Mouse (Mus musculus): ENCODE results near the gene Gm3269.
"Not testable (repeated sequence)": the region's sequence is repeated elsewhere in the genome, so short reads cannot be mapped to it uniquely, and the experiment has no call there.

The Gm3269 gene

DNA sequence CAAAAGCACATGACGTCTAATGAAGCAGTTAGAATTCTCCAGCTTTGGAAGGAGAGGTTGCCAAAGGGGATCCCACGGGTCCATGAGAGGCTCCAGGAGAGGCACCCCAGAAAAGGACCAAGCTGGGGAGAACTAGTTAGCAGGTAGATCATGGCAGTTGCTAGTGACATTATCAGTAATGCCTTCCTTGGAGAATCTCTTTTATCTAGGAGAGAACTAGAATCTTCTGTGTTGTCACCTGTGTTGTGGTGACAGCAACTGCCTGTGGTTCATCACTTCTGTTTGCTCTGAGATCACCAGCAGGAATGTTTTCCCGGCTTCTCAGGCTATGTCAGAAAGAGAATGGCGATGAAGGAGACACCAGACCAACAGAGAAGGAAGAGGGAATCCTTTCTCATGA is at the start of gene Gm3269:
Gm3269 (plus strand) TSS at position 301 of the 400 bp plus-strand sequence.
- not testable (repeated sequence) for DNase-seq (ENCODE audit: low spot score)

DNA sequence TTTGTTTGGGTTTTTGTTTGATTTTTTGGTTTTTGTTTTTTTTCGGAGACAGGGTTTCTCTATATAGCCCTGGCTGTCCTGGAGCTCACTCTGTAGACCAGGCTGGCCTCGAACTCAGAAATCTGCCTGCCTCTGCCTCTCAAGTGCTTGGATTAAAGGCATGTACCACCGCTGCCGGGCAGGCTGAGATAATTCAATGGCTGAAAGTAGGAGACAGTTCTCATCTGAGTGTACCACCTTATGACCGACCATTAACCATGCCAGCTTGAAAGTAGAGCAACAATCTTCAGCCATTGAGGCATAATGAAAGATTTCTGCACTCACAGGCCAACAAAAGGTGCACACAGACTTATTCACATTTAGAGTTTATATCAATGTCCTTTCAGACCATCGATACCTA is 31.5 kb upstream of the Gm3269 start:
- DNase-seq (ENCODE audit: low spot score): not testable (repeated sequence)

DNA sequence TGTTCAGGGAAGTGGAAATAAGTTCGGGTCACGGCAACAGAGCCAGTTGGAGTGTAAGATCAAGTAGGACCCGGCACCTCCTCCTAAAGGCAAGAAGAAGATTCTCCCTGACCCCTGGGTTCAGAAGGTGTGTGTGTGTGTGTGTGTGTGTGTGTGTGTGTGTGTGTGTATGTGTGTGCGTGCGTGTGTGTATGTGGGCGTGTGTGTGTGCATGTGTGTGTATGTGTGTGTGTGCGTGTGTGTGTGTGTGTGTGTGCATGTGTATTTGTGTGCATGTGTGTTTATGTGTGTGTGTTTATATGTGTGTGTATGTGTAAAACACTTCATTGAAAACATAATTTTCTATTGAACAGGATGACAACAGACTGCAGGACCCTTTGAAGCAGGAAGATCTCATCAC is 16.0 kb upstream of the Gm3269 start:
- DNase-seq (ENCODE audit: low spot score): not testable (repeated sequence)

DNA sequence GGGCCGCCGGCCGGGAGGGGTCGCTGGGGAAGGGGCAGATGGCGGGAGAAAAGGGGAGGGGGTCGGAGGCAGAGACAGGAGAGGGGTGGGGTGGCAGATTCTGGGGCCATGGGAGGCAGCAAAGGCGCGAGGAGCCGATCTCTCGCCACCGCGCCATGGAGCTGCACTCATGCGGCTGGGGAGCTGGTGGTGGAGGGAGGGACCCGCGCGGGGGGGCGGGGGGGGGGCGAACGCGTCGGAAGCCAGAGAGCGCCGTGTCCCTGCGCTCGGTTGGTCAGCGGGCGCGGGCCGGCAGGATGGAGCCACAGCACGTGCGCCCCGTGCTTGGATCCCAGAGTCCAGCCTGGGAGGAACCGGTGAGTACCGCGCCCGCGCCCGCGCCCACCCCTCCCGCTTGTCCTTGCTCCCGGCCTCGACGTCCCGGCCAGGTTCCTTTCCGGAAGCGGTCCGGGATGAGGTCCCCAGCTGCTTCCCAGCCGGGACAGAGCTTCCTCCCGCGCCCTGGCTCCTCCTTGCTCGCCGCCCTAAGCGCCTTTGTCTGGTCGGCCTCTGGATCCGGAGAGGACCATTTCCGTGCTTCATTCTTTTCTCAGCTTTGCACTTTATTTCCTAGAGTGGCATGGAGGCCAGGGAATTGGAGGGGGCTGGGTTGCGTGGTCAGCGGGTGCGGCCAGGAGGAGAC is 17.5 kb downstream of the Gm3269 start, which contains the start of gene Gm3264:
Gm3264 (plus strand) TSS at position 278 of the 682 bp plus-strand sequence.
- peak; percentile 1 for DNase-seq (ENCODE audit: low spot score)

DNA sequence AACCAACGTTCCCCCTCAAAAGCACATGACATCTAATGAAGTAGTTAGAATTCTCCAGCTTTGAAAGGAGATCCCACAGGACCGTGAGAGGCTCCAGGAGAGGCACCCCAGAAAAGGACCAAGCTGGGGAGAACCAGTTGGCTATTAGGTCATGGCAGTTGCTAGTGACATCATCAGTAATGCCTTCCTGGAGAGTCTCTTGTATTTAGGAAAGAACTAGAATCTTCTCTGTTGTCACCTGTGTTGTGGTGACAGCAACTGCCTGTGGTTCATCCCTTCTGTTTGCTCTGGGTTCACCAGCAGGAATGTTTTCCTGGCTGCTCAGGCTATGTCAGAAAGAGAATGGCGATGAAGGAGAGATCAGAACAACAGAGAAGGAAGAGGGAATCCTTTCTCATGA is 54.2 kb downstream of the Gm3269 start, which contains the start of gene Gm3278:
Gm3278 (plus strand) TSS at position 301 of the 400 bp plus-strand sequence.
- not testable (repeated sequence) for DNase-seq (ENCODE audit: low spot score)

Measured in MN1 (cell line).